ENCODE assay signal across 22 mouse cellular contexts in genomic region chr16:10474956-10475355, GRCm38 (mm10). TPM values are rescaled to one million over a fixed set of nuclear protein-coding genes. Genes with fewer than 3 reads are reported as not detected.
"Had no signal": no experiment of that assay in that cellular context is flagged by ENCODE, and none has a peak within 500 bp of the region (broad histone marks: within the 10 kb centered on the region; RNA-seq: fewer than 3 reads in every experiment).

No protein-coding gene starts in this region.

- H3K9me3 ChIP-seq: kidney, embryonic 15.5 days; limb, embryonic 10.5 days; limb, embryonic 13.5 days; liver, embryonic 12.5 days; liver, embryonic 15.5 days; midbrain, embryonic 12.5 days; midbrain, embryonic 15.5 days; neural tube, embryonic 12.5 days; neural tube, embryonic 15.5 days had no signal

- ATAC-seq: intestine, postnatal 0 days; liver, embryonic 12.5 days; midbrain, embryonic 15.5 days had no signal

- DNase-seq: kidney, adult 8-10 months; kidney, postnatal 14 days; kidney, postnatal 4 days; liver; right cerebral cortex, adult 18-20 months; right cerebral cortex, postnatal 14 days; right cerebral cortex, postnatal 4 days; thymus, adult 2 months; thymus, postnatal 14 days; thymus, postnatal 4 days had no signal

- H3K4me1 ChIP-seq: kidney, embryonic 15.5 days; limb, embryonic 10.5 days; limb, embryonic 13.5 days; liver, embryonic 12.5 days; liver, embryonic 15.5 days; midbrain, embryonic 12.5 days; midbrain, embryonic 15.5 days; neural tube, embryonic 12.5 days; neural tube, embryonic 15.5 days had no signal

- H3K27me3 ChIP-seq: kidney, embryonic 15.5 days; limb, embryonic 13.5 days; liver, embryonic 12.5 days; liver, embryonic 15.5 days; midbrain, embryonic 12.5 days; midbrain, embryonic 15.5 days; neural tube, embryonic 12.5 days; neural tube, embryonic 15.5 days had no signal

- H3K9ac ChIP-seq: kidney, embryonic 15.5 days; limb, embryonic 13.5 days; liver, embryonic 12.5 days; liver, embryonic 15.5 days; midbrain, embryonic 12.5 days; midbrain, embryonic 15.5 days; neural tube, embryonic 12.5 days; neural tube, embryonic 15.5 days had no signal

- H3K27ac ChIP-seq: kidney, embryonic 15.5 days; limb, embryonic 10.5 days; limb, embryonic 13.5 days; liver, embryonic 12.5 days; liver, embryonic 15.5 days; midbrain, embryonic 12.5 days; midbrain, embryonic 15.5 days; neural tube, embryonic 12.5 days; neural tube, embryonic 15.5 days; stomach, postnatal 0 days had no signal

- H3K4me3 ChIP-seq: kidney, embryonic 15.5 days; limb, embryonic 10.5 days; limb, embryonic 13.5 days; liver, embryonic 12.5 days; liver, embryonic 15.5 days; midbrain, embryonic 12.5 days; midbrain, embryonic 15.5 days; neural tube, embryonic 12.5 days; neural tube, embryonic 15.5 days had no signal

- H3K4me2 ChIP-seq: kidney, embryonic 15.5 days; limb, embryonic 13.5 days; liver, embryonic 12.5 days; liver, embryonic 15.5 days; midbrain, embryonic 12.5 days; midbrain, embryonic 15.5 days; neural tube, embryonic 12.5 days; neural tube, embryonic 15.5 days had no signal

- H3K36me3 ChIP-seq: kidney, embryonic 15.5 days; limb, embryonic 10.5 days; limb, embryonic 13.5 days; liver, embryonic 12.5 days; liver, embryonic 15.5 days; midbrain, embryonic 12.5 days; midbrain, embryonic 15.5 days; neural tube, embryonic 12.5 days; neural tube, embryonic 15.5 days had no signal

RNA-seq across cellular contexts. Expression of gene Tvp23a, which starts 27.8 kb away (rescaled TPM):
- polyA plus RNA-seq: macrophage had no signal
